ENCODE assay signal across 22 mouse cellular contexts in the genomic region with DNA sequence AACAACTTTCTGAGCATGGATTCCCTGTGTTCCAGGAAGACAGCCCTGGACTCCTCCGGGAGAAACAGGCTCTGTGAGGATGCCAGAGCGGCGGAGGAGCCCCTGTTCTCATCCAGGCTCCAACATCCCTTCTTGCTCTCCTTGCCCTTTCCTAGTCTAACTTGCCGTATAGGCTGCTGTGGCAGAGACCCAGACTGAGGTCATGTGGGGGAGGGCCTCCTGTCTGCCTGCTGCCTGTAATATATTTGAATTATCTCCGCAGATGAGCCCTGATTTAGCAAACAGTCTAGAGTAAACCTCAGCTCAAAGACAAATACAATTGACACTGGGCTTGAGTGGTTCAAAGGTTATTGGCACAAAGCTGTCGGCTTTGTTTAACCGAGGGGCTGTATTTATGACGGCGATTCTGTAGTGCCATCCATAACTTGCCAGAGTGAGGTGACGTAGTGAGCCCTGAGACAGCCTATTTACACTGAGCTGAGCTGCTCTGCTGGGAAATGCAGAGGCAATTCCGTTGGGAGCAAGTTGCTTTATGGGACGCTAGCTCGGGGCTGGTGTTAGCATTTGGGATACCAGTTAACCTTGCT. TPM values are rescaled to one million over a fixed set of nuclear protein-coding genes. Genes with fewer than 3 reads are reported as not detected.
DNase-seq lines count a peak whose midpoint lies in the region; ATAC-seq and TF ChIP-seq lines count a peak whose summit lies in the region.
"Had no signal": no experiment of that assay in that cellular context is flagged by ENCODE, and none has a peak within 500 bp of the region (broad histone marks: within the 10 kb centered on the region; RNA-seq: fewer than 3 reads in every experiment).

No protein-coding gene starts in this region.

- TF ChIP-seq CTCF in intestine, postnatal 0 days (IDR thresholded peaks at IDR 0.05; ENCODE audit: low read depth) = no peak
- TF ChIP-seq CTCF in liver, postnatal 0 days (IDR thresholded peaks at IDR 0.05; ENCODE audit: low read depth) = no peak
- TF ChIP-seq CTCF in stomach, postnatal 0 days (IDR thresholded peaks at IDR 0.05; ENCODE audit: low read depth) = no peak

- ATAC-seq in lung, embryonic 15.5 days (ENCODE audit: borderline replicate concordance, extremely low read depth, low FRiP score, low TSS enrichment) = peak; percentile 20; the same call in 1 of the 2 replicates
- ATAC-seq in intestine, postnatal 0 days = peak; percentile 36; the same call in 1 of the 2 replicates
- peak; percentile 82 for ATAC-seq in liver, postnatal 0 days
- peak; percentile 62 for ATAC-seq in stomach, postnatal 0 days (ENCODE audit: low FRiP score, low TSS enrichment)
- ATAC-seq in granulocyte monocyte progenitor cell, adult 5-6 weeks (replicated peaks; ENCODE audit: poor library complexity, severe bottlenecking) = no peak
- ATAC-seq: forebrain, postnatal 0 days; midbrain, embryonic 15.5 days had no signal

- no peak for TF ChIP-seq EP300 in liver, postnatal 0 days (IDR thresholded peaks at IDR 0.05; ENCODE audit: low read depth)
- TF ChIP-seq EP300 in stomach, postnatal 0 days (optimal IDR thresholded peaks at IDR 0.05) = no peak

- H3K36me3 ChIP-seq in lung, embryonic 15.5 days = no peaks in the 10 kb centered on the region
- H3K36me3 ChIP-seq in intestine, postnatal 0 days (ENCODE audit: control insufficient read depth, insufficient read depth) = no peaks in the 10 kb centered on the region
- H3K36me3 ChIP-seq in liver, postnatal 0 days (replicated peaks; ENCODE audit: insufficient read depth, low read length) = no peaks in the 10 kb centered on the region
- H3K36me3 ChIP-seq in stomach, postnatal 0 days (ENCODE audit: control insufficient read depth, insufficient read depth, low read length) = no peaks in the 10 kb centered on the region
- H3K36me3 ChIP-seq: embryonic facial prominence, embryonic 15.5 days; kidney, embryonic 15.5 days; limb, embryonic 13.5 days; midbrain, embryonic 15.5 days had no signal

- H3K27ac ChIP-seq in lung, embryonic 15.5 days = no peak overlapping the region
- no peak overlapping the region; the same call in 1 of the 2 replicates for H3K27ac ChIP-seq in intestine, postnatal 0 days (ENCODE audit: low read depth, low read length)
- no peak overlapping the region for H3K27ac ChIP-seq in liver, postnatal 0 days (ENCODE audit: low read depth)
- peak overlapping the region; percentile 88 for H3K27ac ChIP-seq in stomach, postnatal 0 days (replicated peaks)
- H3K27ac ChIP-seq: embryonic facial prominence, embryonic 15.5 days; kidney, embryonic 15.5 days; left cerebral cortex, adult 2 months; limb, embryonic 13.5 days; macrophage; midbrain, embryonic 15.5 days had no signal

- DNase-seq in lung, postnatal 14 days = no peak
- peak; percentile 20 for DNase-seq in liver, postnatal 0 days
- DNase-seq in stomach, postnatal 0 days (ENCODE audit: low spot score) = no peak
- DNase-seq in ovary, adult 18-20 months (ENCODE audit: low spot score) = no peak
- DNase-seq: adrenal gland, adult 2 months; cerebellum, adult 11 months; cerebellum, postnatal 25 days; forebrain, postnatal 0 days; gastrocnemius, postnatal 10 days; spleen, adult 18-20 months had no signal

- no peak overlapping the region for H3K4me2 ChIP-seq in lung, embryonic 15.5 days
- peak overlapping the region; percentile 35 for H3K4me2 ChIP-seq in intestine, postnatal 0 days (replicated peaks; ENCODE audit: low read depth)
- peak overlapping the region; percentile 42 for H3K4me2 ChIP-seq in liver, postnatal 0 days (ENCODE audit: low read depth, low read length)
- H3K4me2 ChIP-seq in stomach, postnatal 0 days (replicated peaks; ENCODE audit: low read depth) = peak overlapping the region; percentile 43
- H3K4me2 ChIP-seq: embryonic facial prominence, embryonic 15.5 days; midbrain, embryonic 15.5 days had no signal

- peaks cover 38% of the 10 kb centered on the region for H3K27me3 ChIP-seq in lung, embryonic 15.5 days
- peaks cover 17% of the 10 kb centered on the region; the same call in 1 of the 2 replicates for H3K27me3 ChIP-seq in intestine, postnatal 0 days (replicated peaks; ENCODE audit: control insufficient read depth, insufficient read depth, low read length)
- peaks cover 49% of the 10 kb centered on the region for H3K27me3 ChIP-seq in liver, postnatal 0 days (ENCODE audit: insufficient read depth, low read length)
- H3K27me3 ChIP-seq in stomach, postnatal 0 days (ENCODE audit: control insufficient read depth, insufficient read depth, low read length) = no peaks in the 10 kb centered on the region

- 12% methylated on average over 13 of the region's 13 CpGs for WGBS in lung, embryonic 15.5 days
- 13% methylated on average over 13 of the region's 13 CpGs for WGBS in intestine, postnatal 0 days
- WGBS in liver, postnatal 0 days (ENCODE audit: insufficient replicate concordance) = 36% methylated on average over 13 of the region's 13 CpGs
- 16% methylated on average over 13 of the region's 13 CpGs for WGBS in stomach, postnatal 0 days

- no peaks in the 10 kb centered on the region for H3K9me3 ChIP-seq in lung, embryonic 15.5 days
- no peaks in the 10 kb centered on the region for H3K9me3 ChIP-seq in intestine, postnatal 0 days (ENCODE audit: control insufficient read depth)
- peaks cover 3% of the 10 kb centered on the region for H3K9me3 ChIP-seq in liver, postnatal 0 days (ENCODE audit: low read length)
- H3K9me3 ChIP-seq in stomach, postnatal 0 days (ENCODE audit: control insufficient read depth, low read length) = no peaks in the 10 kb centered on the region
- H3K9me3 ChIP-seq: embryonic facial prominence, embryonic 15.5 days; kidney, embryonic 15.5 days; midbrain, embryonic 15.5 days had no signal

- no peak overlapping the region for H3K9ac ChIP-seq in lung, embryonic 15.5 days
- no peak overlapping the region for H3K9ac ChIP-seq in intestine, postnatal 0 days (ENCODE audit: low read depth, low read length)
- H3K9ac ChIP-seq in liver, postnatal 0 days (replicated peaks) = no peak overlapping the region
- H3K9ac ChIP-seq in stomach, postnatal 0 days (ENCODE audit: low read length) = peak overlapping the region; percentile 47; the same call in 1 of the 2 replicates
- H3K9ac ChIP-seq: embryonic facial prominence, embryonic 15.5 days; forebrain, postnatal 0 days; kidney, embryonic 15.5 days; limb, embryonic 13.5 days; midbrain, embryonic 15.5 days had no signal

- peaks cover 22% of the 10 kb centered on the region for H3K4me1 ChIP-seq in lung, embryonic 15.5 days
- H3K4me1 ChIP-seq in intestine, postnatal 0 days (replicated peaks; ENCODE audit: control insufficient read depth, insufficient read depth, low read length) = peaks cover 12% of the 10 kb centered on the region; the same call in 1 of the 2 replicates
- no peaks in the 10 kb centered on the region for H3K4me1 ChIP-seq in liver, postnatal 0 days (ENCODE audit: insufficient read depth)
- H3K4me1 ChIP-seq in stomach, postnatal 0 days (replicated peaks; ENCODE audit: control insufficient read depth, insufficient read depth) = peaks cover 19% of the 10 kb centered on the region
- H3K4me1 ChIP-seq: embryonic facial prominence, embryonic 15.5 days; midbrain, embryonic 15.5 days had no signal

- no peak overlapping the region for H3K4me3 ChIP-seq in lung, embryonic 15.5 days
- H3K4me3 ChIP-seq in intestine, postnatal 0 days (ENCODE audit: low read depth, low read length) = 0 out of 2 replicates have a peak overlapping the region, but pooled peaks have one; percentile 1
- H3K4me3 ChIP-seq in liver, postnatal 0 days (ENCODE audit: low read depth, low read length) = no peak overlapping the region
- H3K4me3 ChIP-seq in stomach, postnatal 0 days (ENCODE audit: low read depth, low read length) = 0 out of 2 replicates have a peak overlapping the region, but pooled peaks have one; percentile 2
- H3K4me3 ChIP-seq: embryonic facial prominence, embryonic 15.5 days; left cerebral cortex, adult 2 months; midbrain, embryonic 15.5 days had no signal

RNA-seq across cellular contexts. Expression of a gene that starts 12.7 kb away (rescaled TPM):
- 1.1 and 1.2 TPM in 2 replicates for polyA plus RNA-seq in lung, embryonic 15.5 days (2015; fragmentation: Nextera tagmentation; extraction: Ambion mirVana)
- 5.9 and 8.2 TPM in 2 replicates for polyA plus RNA-seq in intestine, postnatal 0 days (2015; fragmentation: Nextera tagmentation; extraction: Ambion mirVana)
- not detected in 2 replicates for polyA plus RNA-seq in liver, postnatal 0 days (2015; fragmentation: Nextera tagmentation; extraction: Ambion mirVana)
- polyA plus RNA-seq in stomach, postnatal 0 days (2015; fragmentation: Nextera tagmentation; extraction: Ambion mirVana) = 193 and 214 TPM in 2 replicates
- not detected in 2 replicates for total RNA-seq in granulocyte monocyte progenitor cell, adult 5-6 weeks (2014; fragmentation: Nextera tagmentation)
- total RNA-seq in granulocyte monocyte progenitor cell, adult 5-6 weeks (2017) = not detected in 2 replicates
- total RNA-seq: adrenal gland, adult 2 months; forebrain, postnatal 0 days; heart, postnatal 25 days; layer of hippocampus, adult 18-20 months; left cerebral cortex, adult 2 months; neutrophil, adult 5-6 weeks had no signal
- polyA plus RNA-seq: adrenal gland, adult 2 months; forebrain, postnatal 0 days; macrophage had no signal

Comparison
In these comparisons a context has a peak if more than half of its experiments do, and no peak if none do; other contexts are left out.
1. H3K4me3 ChIP-seq: peak in intestine, postnatal 0 days (single experiment) and stomach, postnatal 0 days (single experiment); none in lung, embryonic 15.5 days (single experiment) and liver, postnatal 0 days (single experiment).
2. RNA of a gene that starts 12.7 kb away (polyA plus RNA-seq): 193 to 214 TPM in stomach, postnatal 0 days; 5.9 to 8.2 TPM in intestine, postnatal 0 days, 1.1 to 1.2 TPM in lung, embryonic 15.5 days and not detected in liver, postnatal 0 days; every median in the first group is over 10 times any median in the second.